Mouse (Mus musculus) mouse embryonic stem cell (cell line): ENCODE data around the gene Gata3.

Experiments
- in situ Hi-C, 2 experiments: fragments of 300-500 bp; cut with MboI; formaldehyde crosslinking; loops; 1 replicate in 1 of 2; 3 replicates in 1 of 2; pipeline ENCODE4 v1.14.3; 2019 to 2020; ENCODE audit warnings: low sequenced_read_pairs in 2 of 2, low pct_unique_long_range_greater_than_20kb in 1 of 2, mixed read lengths in 1 of 2; ENCODE audit not compliant: unreplicated experiment in 1 of 2

Gene Gata3

DNA sequence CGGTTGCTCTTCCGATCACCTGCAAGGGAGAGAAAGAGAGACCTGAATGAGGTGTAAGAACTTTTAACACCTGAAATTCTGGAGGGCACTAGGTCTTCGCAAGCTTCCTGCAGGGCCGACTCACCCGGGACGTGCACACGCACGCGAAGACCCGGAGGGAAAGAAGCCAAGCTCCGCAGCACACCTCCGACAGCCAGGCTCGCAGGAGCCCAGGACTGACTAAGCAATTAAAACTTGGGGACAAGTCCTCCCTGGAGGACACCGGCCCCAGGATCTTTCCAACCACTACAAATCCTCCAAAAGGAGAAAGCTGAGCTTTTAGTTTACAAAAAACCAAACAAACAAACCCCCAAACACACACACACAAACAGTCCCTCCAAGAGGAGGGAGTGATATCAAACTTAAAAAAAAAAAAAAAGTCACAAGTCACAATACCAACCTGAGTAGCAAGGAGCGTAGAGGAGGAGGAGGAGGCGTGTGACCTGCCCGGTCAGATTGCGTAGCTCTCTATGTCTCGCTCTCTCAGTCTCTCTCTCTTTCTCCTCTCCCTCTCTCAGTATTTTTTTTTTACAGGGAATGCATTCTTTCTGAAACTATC lies 11.8 kb downstream of the Gata3 start:
- in situ Hi-C loops = loop anchor here (10.0 to 25.0 kb wide), 2 partner anchors 233 to 484 kb away; partner anchors contain the start of gene Sfmbt2 (in 1 of the 2)

DNA sequence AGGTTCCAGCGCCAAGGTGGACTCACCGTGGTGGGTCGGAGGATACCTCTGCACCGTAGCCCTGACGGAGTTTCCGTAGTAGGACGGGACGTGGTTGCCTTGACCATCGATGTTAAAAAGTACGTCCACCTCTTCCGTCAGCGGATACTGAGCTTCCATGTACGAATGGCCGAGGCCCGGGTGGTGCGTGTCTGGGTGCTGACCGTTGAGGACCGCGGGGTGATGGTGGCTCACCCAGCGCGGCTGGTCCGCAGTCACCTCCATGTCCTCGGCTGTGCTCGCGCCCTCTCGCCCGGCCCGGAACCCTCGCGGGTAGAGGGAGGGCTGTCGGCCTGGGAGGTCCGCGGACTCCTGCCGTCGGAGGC lies 12.5 kb downstream of the Gata3 start:
- in situ Hi-C loops = loop anchor here (10.0 to 25.0 kb wide), 2 partner anchors 233 to 485 kb away; partner anchors contain the start of gene Sfmbt2 (in 1 of the 2)

DNA sequence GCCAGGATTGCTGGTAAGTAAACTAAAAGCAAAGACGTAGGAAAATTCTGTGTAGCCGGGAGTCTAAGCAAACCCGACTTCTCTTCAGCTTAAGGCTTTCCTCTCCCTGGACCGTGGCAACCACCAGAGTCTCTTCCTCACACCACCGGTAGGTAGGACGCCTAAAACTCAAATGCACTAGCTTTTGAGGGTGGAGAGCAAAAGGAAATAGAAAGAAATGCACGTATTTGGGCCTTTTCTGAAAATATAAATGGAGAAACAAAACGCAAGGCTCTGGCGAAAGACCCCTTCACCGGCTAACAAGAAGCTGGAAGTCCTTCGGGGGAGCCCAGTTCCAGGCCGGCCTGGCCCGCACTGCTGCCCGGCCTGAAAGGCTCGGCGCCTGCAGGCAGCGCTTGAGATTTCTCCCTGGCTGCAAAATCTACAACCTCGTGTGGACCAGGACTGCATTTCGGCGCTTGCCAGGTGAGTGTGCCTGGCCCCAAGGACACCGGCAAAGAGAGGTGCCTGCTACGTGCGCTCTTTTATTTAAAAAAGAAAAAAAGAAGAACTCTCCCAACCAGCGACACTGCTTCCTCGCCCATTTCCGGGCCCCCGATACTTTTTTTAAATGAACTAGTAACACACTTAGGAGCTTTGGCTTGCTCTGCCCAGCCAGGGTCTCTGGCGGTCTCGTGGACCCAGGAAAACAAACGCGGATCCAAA lies 13.1 kb downstream of the Gata3 start:
- in situ Hi-C loops = loop anchor here (10.0 to 25.0 kb wide), 2 partner anchors 232 to 486 kb away; partner anchors contain the start of gene Sfmbt2 (in 1 of the 2)

DNA sequence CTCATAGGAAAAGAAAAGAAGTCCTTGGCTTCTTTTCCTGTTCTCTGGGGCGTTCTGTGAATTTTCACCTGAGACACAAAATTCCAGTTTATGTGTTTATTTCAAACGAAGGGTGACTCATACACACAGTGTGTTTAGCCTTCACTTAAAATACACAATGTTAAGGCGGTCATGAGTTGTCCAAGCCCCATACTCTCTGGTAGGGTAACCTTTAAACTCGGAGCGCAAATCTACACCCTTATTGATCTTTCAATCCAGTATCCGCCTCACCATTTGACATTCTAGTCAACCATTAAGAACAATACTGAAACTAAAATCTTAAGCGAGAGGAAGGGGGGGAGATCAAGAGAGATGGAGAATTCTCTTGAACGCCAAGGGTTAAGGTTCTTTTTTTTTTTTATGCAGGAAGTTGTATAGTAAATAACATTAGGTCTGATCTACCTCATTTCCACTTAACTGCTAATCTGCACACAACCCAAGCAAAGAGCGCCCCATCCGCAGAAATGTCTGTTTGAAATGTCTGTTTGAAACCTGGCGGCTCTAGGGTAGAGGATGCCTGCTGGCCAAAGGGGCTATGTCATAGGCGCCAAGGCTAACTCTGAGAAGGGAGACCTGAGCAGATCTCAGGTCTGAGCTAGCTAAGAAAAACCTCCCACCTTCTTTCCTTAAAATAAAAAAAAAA lies 14.0 kb downstream of the Gata3 start:
- in situ Hi-C loops = loop anchor here (10.0 to 25.0 kb wide), 2 partner anchors 231 to 486 kb away; partner anchors contain the start of gene Sfmbt2 (in 1 of the 2)

DNA sequence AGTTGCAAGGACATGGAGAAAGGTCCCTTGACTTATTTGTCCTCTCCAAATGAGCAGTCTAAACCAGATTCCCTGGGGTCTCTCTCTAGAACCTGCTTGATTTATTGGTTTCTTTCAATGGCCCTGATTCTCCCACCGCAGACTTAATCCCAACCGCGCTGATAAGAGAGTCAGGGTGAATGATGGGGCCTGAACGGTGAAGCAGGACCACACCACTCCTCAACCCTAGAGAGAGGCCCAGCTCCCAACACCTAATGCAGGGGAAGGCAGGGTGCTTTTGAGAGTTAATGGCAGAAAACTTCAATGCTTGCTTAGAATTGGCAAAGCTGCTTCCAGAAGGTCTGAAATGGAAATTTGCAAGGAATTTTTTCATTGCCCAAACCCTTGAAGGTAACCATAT lies 14.6 kb downstream of the Gata3 start:
- in situ Hi-C loops = loop anchor here (10.0 to 25.0 kb wide), 2 partner anchors 230 to 487 kb away; partner anchors contain the start of gene Sfmbt2 (in 1 of the 2)

DNA sequence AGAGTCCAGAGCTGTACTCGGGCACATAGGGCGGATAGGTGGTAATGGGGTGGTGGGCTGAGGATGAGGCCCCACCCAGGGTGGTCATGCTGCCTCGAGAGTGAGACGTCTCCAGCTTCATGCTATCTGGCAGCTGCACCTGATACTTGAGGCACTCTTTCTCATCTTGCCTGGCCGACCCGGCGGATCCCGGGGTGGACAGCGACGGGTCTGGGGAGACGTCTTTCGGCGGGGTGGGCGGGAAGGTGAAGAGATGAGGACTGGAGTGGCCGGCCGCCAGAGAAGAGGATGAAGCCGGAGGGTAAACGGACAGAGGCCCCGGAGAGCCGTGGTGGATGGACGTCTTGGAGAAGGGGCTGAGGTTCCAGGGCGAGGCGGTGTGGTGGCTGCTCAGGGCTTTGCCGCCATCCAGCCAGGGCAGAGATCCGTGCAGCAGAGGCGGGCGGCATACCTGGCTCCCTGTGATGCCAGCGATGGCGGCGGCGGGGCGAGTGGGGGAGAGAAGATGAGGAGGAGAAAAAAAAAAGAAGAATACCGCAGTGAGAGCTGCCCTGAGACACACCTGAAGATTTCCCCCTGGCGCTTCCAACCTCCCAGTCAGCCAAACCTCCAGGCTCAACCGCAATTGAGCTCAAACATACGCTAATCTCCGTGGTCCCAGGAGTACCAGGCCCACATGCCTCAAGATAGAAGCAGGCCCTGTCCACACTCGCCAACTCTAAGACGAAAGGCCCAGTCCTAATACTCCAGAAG lies 15.2 kb downstream of the Gata3 start:
- in situ Hi-C loops = loop anchor here (10.0 to 25.0 kb wide), 2 partner anchors 230 to 488 kb away; partner anchors contain the start of gene Sfmbt2 (in 1 of the 2)

DNA sequence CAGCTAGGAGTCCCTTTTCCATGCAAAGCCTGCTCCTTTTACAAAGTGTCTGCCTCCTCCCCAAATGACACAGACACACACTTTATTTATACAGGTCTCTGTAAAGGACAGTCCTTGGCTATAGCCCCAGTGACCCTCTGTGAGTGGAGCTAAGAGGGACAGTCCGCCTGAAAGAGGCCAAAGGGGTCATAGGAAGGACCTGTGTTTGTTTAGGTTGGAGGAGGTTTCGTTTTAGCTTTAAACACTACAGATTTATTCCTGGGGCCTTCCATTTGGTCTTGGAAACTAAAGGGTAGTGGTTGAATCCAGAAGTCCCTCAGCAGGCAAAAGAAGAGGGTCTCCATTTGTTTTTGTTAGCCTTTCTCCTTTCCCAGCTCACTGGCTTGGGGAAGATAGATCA lies 16.1 kb downstream of the Gata3 start:
- in situ Hi-C loops = loop anchor here in 1 of 2 experiments (10.0 kb wide), 1 partner anchor 229 kb away; no protein-coding TSS in a partner anchor

DNA sequence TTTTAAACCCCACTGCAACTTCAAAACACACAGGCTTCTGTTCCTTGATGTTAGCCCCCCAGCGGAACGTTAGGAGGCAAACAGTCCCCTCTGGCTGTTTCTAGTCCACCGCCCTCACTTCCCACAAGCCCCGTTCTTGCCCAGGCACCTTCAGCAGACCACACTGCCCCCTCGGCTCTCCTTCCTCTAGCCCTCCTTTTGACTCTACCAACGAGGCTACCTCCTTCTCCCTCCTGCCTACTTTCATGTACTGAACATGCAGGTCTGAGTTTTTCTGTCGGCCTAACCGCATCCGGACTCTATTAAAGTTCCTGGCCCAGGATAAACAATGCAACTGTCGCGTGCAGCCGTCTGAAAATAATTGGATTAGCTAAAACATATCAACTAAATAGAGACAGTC lies 17.2 kb downstream of the Gata3 start:
- in situ Hi-C loops = loop anchor here in 1 of 2 experiments (10.0 kb wide), 1 partner anchor 228 kb away; no protein-coding TSS in a partner anchor

DNA sequence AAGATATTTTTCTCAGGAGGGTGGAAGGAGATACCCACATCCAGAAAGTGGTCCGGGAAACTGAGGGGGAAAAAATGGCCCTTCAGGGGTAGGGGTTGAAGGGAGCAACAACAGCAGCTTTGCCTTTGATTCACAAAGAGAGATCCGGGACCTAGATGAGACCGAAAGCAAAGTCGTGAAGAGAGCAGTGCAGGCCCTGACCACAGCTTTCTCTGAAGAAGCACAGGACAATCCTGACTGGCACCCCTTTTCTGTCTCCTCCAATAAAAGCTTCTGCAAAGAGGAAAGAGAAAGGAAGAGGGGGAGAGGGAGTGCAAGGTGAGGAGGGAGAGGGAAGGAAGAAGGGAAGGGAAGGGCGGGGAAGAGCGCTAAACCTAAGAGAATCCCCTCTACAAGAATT lies 18.0 kb downstream of the Gata3 start:
- in situ Hi-C loops = loop anchor here in 1 of 2 experiments (10.0 kb wide), 1 partner anchor 227 kb away; no protein-coding TSS in a partner anchor

DNA sequence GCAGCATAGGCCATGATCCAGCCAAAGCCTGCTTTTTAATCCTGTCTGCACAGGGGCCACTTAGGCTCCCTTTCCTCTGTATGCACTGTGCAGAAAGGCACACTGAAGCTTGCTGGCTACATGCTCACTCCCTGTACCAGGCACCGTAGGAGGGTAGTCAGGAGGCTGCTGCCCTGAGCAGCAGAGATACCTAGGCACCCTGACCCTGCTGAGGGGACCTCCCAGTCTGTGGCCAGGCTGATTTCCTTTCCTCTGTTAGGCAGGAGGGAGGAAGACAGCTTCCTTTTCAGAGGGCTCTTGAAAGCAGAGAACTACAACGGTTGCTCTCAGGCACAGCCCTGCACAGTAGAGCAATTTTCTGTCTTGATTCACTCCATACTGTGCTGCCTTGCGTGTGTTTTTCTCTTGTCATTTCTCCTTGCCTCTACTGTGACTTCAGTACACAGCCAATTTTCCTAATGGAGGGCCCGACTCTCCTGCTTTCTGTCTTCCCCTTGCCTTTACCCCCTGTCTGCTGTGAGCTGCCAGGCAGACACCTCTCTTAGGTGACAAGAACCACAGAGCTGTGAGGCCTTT lies 18.6 kb downstream of the Gata3 start:
- in situ Hi-C loops = loop anchor here in 1 of 2 experiments (10.0 kb wide), 1 partner anchor 226 kb away; no protein-coding TSS in a partner anchor

DNA sequence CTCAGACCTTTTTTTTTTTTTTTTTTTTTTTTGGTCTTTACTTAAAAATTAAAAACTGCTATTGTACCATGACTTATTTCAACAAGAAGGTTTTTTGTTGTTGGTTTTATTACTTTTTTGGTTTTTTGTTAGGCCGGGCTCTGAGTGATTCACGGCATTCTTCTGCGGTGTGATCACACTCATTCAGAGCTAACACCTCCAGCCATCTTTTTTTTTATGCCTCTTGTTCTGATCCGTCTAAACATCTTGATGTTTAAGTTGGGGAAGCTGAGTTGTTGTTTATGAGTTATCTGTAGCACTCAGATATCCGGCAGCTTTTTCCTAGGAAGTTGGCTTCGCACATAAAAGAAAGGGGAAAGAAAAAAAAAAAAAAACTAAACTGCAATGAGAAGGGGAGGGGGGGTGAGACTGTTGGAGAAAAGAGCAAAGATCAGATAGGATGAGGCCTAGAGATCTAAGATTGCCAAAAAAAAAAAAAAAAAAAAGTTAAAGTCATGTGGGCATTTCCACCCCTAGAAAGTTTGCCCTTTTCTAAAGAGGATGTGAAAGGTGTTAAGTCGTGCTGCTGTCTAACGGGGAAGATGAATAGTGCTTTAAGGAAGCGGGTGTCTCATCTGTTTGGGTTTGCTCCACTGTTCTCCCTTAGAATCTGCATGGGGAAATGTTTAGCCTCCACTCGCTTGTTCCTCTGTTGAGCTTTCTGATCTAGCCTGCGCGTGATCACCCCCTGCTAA lies 22.6 kb downstream of the Gata3 start:
- in situ Hi-C loops = no loop called here

DNA sequence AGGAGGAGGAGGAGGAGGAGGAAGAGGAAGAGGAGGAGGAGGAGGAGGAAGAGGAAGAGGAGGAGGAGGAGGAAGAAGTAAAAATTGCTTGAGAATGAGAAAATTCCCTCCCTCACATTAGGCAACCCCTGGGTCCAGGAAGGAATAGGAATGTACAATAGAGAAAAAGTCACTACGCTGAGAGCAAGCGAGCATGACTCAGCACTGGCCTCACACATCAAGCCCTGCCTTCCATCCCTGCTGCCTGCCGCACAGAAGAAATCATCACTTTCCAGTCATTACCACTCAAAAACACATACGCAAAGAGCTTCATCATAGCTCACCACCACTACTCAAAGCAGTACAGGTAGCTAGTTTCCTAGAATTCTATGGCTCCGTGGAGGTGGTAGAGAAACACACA lies 29.1 kb downstream of the Gata3 start:
- in situ Hi-C loops = no loop called here

DNA sequence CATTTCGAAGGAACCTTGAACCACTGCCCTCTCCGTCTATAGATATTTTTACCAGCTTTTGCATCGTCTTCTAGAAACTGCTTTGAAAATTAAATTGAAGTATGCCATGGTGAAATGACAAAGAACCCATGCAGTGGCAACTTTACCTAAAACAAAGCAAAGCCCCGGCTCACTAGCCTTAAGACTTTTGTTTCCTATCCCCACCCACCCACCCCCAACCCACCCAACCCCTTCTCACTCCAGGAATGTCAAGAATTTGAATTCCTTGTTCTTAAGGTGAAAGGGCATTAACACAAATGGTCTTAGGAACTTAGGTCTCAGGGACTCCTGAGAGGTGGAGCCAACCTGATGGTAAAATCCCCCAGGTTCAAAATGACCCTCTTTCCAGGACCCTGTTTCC lies 34.0 kb downstream of the Gata3 start:
- in situ Hi-C loops = no loop called here

DNA sequence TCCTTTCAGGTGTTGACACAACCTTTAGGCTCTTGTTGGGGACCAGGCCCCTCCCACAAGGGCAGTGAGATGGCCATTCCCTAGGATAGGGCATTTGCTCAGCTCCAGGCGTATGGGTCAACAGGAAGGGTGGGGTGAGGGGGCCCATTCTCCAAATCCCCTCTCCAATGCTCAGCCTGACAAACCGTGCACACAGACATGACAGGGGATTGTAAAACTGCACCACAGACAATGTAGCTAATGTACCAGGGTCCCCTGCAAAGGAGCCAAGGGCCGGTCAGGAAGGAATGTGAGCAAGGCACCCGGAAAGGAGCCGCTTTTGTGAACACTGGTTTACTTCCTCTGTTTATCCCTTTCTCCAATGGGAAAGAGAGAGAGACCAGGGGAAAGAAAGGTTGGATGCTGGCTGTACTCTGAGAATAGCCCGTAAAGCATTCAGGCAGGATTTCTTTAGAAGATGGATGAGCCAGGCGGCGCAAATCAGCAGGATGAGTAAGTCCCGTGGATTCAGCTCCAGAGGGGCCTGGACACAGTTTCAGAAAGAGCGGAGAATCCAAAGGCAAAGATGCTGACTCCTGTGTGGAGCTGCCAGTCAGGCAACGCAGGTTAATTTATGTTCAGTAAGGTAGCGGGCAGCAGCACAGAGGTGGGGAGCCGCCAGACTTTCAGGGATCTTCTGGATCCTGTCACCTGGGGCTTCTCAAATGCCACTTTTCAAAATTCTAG lies 36.8 kb downstream of the Gata3 start:
- in situ Hi-C loops = no loop called here

DNA sequence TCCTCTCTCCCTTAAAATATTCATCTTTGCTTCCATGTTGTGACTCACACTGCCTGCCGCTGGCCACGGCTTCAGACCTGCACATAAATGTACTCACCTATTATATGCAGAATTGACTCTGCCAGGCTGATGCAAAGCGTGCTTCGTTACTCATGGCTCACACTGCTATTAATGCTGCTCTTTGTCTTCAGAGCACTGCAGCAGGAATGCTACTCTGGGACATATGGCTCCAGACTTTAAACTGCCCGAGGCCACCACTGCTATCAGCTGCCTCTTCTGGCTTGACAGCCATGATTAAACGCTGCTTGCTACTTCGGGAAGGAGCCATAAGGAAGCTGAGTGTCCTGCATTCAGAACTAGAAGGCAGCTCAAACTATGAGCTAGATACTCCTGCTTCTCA lies 54.6 kb downstream of the Gata3 start:
- in situ Hi-C loops = no loop called here

DNA sequence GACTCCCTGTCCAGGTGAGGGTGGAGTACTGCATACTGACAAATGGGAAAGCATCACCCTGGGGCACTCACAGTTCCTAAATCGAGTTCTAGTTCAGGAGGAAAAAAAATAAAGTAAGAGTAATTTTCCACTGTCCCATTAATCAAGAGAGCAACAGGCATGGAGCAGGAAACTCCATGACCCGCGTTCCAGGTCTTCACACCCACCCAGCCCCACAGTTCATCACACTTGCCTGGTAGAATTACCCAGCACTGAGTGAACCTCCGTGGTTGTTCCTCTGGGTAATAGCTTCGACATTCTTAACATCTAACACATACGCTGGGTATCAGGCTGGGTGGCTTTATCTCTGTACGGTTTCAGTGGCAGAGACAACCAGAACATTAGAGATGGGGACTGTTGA lies 56.1 kb downstream of the Gata3 start:
- in situ Hi-C loops = no loop called here

DNA sequence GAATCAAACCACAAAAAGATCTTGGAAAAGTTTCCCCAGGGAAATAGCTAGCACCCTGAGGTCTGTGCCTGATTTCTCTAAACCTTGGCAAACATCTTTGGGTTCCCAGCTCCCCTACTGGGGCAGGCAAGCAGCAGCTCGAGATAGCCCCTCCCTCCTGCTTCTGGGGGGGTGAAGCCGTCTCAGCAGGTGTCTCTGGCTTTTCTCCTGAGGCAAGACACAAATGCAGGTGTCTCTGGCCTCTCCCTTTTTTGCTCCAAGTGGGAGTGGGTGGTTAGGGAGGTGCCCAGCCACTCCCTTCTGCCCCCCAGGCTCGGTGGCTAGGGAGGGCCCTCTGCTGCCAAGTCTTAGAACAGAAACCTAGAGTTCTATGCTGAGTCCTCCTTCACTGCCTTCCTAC lies 62.2 kb downstream of the Gata3 start:
- in situ Hi-C loops = no loop called here
